Mouse (Mus musculus) testis, postnatal 14 days (tissue): ENCODE results near the gene Cxcr5.
"Not testable (repeated sequence)": the region's sequence is repeated elsewhere in the genome, so short reads cannot be mapped to it uniquely, and the experiment has no call there.

Source experiments
- DNase-seq: peaks from one replicate; pipeline ENCODE4 v3.0.0; 2021; ENCODE audit warnings: low spot score

The Cxcr5 gene

DNA sequence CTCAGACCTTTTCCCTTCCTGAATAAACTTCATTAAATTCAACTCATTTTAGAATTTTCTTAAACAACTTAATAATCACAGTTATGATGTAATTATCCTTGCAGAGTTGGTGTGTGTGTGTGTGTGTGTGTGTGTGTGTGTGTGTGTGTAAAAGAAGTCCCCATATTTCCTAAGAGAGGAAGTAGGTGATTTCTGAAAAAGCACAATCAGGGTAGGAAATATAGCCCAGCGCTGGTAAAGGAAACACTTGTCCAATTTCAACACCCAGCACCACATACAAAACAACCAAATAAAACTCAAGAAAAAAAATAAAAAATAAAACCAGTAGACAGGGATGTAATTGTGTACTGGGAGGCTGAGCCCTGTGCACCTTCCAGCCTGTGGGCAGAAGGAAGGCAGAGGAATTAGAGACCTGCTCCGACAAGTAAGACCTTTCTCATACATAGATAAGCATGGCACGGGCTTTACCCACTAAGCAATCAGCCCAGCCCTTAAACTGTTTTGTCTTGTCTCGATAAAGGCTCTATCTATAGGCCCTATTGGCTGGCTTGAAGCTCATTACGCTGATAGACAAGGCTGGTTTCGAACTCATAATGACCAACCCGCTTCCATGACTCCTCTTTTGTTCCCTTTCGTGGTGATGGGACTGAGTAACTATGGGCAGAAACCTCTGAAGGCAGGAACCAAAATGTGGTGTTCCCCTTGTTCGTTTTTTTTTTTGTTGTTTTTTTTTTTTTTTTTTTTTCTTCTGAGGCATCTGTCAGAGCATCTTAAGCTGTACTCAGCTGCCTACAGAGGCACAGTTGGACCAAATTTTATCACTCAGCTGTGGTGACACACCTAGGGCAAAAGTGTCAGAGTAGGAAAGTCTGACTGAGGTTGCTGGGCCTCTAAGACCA lies 25.8 kb upstream of the Cxcr5 start:
- no peak for DNase-seq

DNA sequence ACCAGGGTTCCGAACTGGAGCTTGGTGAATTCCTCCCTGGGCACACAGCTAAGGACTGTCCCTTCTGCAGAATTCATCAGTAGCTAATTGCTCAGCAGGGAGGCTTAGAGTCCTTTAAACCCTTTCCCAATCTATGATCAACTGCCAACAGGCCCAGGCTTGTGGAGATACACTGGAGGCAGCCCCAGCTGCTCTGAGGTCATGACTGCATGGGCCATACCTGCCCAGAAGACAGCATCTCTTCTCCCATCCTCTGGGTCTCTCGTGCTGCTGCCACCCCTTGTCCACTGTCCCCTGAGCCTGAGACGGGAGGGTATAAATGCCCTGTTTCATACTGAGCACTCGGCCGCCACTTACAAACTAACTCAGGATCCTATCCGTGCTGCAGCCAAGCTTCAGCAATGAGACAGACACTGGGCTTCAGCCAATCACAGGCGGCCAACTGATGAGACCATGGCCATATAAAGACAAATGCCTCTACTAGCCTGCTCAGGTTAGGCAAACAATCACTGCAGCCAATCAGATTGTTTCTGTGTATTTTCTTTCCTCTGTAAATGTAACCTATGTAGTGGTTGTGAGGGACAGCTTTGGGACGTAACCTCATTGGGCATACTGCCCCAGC lies 25.1 kb upstream of the Cxcr5 start:
- DNase-seq = no peak

DNA sequence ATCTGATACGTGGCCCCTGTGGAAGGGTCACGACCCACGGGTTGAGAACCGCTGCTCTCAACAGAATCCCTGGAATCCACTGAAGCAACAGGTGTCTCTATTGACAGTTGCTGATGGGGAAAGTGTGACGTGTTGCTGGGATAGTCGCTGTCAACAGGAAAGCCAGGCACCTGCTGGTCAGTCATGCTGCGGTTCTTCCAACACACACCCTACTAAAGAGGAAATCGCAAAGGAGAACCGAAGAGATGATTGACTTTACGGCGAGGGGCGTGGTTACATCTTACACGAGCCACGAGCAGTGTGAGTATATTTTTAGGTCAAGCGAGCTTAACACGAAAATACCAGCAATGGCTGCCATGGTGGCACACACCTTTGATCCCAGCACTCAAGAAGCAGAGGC lies 20.7 kb upstream of the Cxcr5 start:
- no peak for DNase-seq

DNA sequence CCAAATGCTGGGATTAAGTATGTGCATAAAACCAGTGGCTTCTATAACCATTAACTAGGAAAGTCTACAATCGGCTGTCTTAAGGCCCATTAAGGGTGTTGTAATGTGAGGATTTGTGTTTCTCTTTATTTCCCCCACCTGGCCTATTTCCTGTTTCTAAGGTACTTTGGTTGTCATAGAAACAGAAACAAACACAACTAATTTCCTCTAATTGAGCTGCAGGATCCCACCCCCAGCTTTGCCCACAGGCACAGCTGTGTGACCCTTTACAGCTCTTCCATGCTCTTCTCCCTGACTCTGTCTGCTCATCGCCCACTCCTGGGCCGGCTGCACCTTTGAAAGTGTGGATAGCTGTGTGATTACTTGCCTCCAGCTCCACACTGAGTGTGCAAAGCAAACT lies 19.7 kb upstream of the Cxcr5 start:
- DNase-seq = no peak

DNA sequence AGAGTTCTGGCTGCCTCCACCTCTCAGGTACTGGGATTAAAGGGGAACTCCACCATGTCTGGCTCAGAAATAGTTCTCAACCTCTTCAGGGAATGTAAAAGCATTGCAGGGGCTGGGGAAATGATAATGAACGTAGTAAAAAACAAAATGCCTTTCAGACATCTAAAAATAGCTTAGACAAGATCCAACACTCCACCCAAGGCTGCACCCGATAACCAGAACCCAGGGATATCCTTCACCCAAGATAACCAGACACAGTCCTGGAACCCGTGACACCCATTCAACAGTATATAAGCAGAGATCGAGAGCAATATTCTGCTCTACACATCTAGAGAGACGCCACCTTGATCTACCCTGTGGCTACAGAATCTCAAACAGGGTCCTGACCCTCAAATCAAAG lies 18.4 kb upstream of the Cxcr5 start:
- no peak for DNase-seq

DNA sequence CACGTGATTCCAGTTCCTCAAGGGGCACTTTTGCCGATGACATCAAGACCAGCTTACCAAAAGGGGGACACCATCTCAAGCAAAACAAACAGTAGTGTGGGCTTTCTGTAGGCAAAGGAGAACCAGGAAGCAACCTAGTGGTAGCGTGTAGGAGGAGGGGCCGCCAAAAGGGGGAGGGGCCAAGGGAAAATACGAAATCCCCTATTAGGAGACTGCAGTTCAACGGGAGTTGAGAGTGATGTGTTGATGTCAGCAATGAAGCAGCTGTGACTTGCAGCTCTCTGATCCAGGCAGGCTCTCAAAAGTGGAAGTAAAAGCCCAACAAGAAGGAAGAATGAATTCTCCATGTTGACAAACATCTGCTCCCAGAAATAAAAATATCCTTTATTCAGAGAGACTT lies 17.7 kb upstream of the Cxcr5 start:
- DNase-seq = peak; percentile 28

DNA sequence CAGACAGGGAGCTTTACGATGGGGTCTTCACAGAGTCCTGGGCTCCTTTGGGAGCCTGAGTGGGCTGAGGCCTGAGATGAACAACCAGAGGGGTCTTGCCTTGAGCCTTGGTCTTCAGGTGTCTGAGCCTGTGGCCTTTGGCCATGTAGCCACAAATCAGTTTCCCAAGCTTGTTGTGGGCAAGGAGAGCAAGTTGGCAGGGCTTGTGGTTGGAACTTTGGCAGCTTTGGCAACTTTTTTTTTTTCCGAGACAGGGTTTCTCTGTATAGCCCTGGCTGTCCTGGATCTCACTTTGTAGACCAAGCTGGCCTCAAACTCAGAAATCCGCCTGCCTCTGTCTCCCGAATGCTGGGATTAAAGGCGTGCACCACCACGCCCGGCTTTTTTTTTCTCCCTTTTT lies 14.4 kb upstream of the Cxcr5 start:
- DNase-seq = not testable (repeated sequence)

DNA sequence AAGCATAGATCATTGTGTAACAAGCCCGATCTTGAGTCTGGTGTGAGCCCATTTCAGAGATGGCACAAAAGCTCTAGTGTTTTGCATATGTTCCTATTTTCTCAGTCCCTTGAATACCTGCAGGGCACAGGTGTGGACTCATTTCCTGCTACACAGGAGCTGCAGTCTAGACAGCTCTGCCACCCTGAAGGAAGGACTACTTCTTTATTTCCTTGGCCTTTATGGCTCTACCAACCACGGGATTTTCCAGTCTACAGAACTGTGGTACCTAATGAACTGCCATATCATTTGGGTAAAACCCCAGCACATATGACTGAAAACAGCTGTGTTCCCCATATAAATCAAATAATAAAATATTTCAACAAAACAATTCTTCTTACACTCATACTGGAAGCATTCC lies 13.4 kb upstream of the Cxcr5 start:
- DNase-seq = no peak

DNA sequence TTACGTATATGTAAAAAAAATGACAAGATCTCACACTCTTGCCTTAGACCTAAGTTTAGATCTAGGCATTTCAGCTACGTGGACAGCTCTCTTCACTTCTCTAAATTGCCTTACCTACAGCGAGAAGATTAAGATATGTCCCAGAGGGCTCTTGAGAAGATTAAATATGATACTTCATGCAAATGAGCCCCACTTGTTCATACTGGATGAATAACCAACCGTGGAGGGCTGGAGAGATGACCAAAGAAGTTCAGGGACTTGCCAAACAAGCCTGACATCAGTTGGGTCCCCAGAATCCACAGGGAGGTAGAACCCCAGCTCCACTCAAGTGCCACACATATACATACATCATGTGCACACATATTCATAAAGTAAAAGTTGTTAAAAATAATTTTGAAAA lies 11.6 kb upstream of the Cxcr5 start:
- no peak for DNase-seq

DNA sequence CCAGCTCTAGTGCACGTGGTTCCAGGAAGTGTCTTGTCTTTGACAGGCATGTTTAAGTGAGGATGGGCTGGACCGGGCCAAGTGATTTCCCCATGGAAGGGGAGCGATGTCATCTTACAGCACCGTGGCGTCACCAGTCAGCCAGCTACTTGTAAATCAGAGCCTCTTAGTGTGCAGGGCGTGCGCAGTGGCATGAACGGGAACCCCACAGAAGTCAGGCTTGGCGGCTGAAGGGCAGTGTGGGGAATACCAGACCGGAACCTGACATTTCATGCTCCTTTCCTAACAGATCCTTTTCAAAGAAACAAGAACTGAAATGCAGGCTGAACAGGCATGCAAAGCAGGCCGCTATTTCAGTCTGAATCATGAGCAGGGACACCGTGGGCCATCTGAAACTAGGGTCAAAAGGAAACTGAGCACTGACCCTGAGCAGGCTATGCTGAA lies 9.3 kb upstream of the Cxcr5 start:
- no peak for DNase-seq

DNA sequence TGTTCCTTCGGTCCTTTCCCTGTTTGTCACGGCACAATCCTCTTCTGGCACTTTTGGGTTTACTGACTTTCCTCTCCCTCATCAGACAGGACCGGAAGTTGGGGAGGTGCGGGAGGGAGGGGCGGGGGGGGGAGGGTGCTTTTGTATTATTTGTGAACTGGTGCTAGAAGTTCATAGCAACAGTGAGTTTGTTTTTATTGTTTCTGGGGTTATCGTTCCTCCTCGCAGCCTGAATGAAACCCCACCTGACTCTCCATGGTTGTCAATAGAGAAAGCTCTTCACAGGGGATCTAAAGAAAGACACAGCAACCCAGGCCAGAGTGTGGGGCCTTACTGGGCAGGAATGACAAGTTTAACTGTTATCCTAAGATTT lies 6.4 kb upstream of the Cxcr5 start:
- DNase-seq = no peak

DNA sequence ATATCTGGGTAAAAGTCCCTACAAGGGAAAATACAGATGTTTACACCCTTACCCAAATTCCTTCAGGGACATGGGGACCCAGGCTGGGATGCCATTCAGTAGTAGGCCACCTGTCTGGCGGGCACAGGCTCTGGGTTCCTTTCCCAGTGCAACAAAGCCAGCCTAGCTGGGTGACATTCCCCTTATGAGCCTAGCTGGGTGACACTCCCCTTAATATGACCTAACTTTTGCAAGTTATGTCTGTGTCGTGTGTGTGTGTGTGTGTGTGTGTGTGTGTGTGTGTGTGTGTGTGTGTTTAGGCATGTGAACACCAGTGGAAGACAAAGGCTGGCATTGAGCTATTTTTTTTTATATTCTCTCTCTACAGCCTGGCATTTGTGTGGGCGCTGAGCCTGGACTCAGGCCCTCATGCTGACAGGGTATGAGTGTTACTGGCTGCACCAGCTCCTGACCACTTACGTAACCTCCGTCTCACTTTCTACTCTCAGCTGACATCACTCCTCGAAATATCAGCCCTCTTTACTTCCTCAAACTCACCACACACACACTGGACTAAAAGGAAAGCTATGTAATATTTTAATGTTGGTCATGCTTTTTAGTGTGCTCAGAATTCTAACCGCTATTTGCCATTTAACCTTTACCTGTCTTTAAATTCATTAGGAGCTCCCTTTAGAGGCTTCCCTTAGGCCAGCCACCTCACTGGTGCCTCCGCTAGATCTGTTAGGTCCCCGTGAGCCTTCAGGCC lies 5.8 kb upstream of the Cxcr5 start:
- DNase-seq = no peak

DNA sequence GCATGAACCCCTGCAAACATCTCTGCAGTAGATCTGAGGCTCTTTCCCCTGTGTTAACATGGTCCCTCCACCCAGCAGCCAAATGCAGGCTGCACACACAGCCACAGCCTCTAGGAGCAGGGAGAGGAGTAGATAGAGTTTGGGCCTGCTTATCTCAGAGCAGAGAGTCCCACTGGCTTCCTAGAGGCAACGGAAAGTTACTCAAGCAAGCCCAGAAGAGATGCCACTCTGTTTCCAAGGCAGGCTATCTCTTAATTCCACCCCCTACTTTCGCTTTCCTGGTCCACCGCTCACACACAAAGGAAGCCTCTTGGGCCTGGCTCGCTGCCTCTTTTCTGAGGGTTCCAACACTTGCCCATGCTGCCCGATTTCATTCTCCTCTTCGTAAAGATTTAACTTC lies 3.7 kb upstream of the Cxcr5 start:
- DNase-seq = no peak

DNA sequence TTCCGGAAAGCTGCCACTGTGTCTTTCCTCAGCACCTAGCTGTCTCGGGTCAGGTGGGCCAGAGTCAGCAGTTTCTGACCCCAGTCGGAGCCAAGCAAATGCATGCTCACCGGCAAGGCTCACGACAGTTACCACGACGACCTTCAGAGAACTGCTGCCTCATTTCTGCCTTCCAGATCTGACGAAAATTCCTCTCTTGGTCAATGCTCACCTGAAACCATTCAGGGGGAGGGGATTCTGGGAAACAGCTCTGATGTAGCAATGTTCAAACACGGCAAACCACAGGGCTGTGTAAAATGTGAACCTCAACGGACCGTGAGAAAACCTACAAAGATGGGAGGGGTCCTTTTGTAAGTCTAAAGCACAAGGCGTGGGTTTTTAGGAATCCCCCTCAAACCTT lies 1.3 kb upstream of the Cxcr5 start:
- DNase-seq = no peak

DNA sequence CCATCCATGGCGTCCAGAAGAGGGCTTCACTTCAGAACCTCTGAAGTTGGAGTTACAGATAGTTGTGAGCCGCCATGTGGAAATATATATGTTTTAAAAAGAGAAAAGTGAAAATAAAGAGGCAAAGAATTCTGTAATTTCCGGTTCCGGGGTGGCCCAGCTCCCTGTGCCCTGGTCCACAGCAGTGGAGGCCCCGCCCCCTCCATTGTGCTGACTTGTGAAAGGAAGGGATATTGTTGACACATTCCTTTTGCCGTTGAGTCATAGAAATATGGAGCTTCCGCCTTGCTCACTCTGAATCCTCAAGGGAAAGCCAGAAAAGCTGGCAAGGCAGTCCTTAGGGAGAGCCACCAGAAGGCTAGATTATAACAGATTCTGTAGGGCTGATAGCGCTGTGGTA lies 9.5 kb downstream of the Cxcr5 start:
- DNase-seq = no peak

DNA sequence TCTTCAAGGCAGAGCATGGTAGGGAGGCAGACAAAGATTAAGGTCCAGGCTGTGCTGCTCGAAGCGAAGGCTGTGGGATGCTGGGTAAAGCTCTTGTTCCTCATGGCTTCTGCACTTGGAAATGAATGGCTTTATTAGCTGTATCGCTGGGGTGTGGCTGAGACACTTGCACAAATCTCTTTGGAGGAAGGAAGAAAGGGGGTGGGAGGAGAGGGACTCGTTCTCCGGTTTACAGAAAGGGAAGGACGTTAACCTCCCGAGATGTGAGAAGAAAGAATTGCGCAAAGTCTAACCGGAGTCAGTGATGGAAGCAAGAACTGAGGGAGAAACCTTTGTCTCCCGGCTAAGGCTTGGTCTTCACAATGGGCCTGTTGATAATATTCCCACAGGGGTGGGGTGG lies 10.5 kb downstream of the Cxcr5 start:
- DNase-seq = no peak

DNA sequence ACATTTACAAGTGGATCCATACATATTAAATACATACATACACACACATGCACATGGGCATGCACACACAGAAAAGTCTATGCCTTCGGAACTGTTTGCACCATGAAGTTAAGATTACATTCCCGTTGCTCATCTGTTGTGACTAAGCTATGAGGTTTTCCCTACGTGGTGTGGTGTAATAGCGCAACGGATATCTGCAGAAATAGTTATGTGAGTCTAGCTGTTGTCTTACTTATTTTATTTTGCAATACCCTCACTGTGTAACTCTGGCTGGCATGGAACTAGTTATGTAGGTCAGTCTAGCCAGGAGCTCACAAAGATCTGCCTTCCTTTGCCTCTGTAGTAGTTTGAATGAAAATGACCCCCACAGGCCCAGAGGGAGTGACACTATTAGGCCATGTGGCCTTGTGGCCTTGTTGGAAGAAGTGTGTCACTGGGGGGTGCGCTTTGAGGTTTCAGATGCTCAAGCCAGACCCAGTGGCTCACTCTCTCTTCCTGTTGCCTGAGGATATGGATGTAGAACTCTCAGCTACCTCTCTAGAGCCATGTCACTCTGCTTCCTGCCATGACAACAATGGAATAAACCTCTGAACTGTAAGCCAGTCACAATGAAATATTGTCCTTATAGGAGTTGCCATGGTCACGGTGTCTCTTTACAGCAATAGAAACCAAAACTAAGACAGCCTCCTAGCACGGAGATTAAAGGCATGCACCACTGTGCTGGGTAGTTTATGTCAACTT lies 13.1 kb downstream of the Cxcr5 start:
- DNase-seq = no peak

DNA sequence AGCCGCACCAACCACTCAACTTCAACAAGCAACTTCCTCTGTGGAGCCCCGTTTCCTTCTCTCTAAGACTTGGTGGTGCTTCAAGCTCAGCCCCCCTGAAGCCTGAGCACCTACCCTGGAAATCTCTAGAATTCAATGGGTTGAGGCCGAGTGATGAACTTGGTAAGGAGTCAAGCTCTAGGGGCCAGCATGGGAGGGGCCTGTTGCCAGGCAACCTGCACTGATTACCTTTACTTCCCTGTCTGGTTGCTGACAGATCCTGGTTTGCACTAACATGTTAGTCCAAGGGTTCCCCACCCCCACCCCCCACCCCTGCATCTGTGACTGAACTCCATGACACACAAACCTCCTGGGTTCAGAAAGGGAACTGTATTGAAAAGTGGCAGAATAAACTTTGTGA lies 16.7 kb downstream of the Cxcr5 start:
- DNase-seq = no peak

DNA sequence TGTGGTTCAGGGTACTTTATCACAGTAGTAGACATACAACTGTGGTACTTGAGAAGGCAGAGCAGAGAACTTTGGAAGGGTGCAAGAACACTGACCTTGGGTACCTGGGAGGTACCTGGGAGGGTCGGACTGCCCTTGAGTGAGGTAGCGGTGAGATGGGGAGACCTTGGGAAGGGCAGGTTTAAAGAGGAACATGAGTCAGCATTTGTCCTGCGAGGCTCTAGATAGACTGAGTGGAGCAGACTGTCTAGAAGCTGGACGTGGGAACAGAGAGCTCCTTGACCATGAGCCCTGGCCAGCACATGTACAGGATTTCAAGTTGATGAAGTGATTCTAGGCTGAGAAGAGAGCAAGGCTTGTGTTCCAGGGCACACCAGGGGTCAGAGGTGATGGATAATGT lies 19.3 kb downstream of the Cxcr5 start:
- DNase-seq = no peak

DNA sequence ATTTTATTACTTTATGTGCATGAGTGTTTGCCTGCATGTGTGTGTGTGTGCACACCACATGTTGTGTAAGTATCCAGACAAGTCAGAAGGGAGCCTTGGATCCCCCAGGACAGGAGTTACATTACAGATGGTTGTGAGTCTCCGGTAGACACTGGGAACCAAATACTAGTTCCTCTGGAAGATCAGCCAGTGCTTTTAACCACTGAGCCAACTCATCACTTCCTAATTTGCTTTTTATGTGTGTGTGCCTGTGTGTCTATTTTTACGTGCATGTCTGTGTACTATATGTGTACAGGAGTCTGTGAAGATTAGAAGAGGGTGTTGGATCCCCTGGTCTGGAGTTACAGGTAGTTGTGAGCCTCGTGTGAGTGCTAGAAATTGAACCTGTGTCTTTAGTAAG lies 21.0 kb downstream of the Cxcr5 start:
- DNase-seq = no peak

DNA sequence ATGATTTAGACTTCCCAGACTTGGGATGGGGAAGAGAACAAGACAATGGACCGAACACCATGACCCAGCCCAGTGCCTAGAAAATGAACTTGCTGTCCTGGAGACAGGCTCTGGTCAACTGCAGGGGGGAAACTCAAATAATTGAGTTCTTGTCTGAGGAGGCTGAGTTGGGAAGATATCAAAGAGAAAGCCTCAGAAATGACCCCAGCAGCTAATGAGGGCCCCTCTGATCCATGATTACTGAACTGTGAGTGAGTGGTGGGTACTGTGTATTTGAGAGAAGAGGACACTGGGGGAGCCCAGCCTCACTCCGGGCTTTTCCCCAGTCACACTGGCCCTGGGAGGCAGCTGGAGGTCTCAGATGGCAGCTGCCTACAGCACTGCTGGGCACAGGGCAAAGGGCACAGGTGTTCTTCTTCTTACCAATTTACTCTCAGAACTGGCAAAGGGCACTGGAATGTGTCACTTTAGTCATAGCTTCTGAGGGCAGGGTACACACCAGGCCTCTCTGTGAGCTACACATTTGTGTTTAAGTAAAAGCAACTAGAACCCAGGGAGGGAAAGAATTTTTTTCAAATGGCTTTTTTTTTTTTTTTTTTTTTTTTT lies 21.8 kb downstream of the Cxcr5 start:
- no peak for DNase-seq
